Mouse (Mus musculus) CH12.LX (cell line): Measurements from ENCODE around the gene Wdfy2.

Source experiments
- CTCF ChIP-seq, 2 experiments: IDR thresholded peaks in 1 of 2; conservative IDR thresholded peaks in 1 of 2; 2 replicates each; pipeline ENCODE4 v1.5.1; 2011 to 2012; ENCODE audit warnings: low read depth in 2 of 2, low read length in 2 of 2, improper control_type of control experiment in 1 of 2, inconsistent platforms in 1 of 2, mild to moderate bottlenecking in 1 of 2, moderate library complexity in 1 of 2
- E2F4 ChIP-seq: IDR thresholded peaks from 2 replicates; pipeline ENCODE4 v1.6.1; 2011; ENCODE audit warnings: low read depth, low read length, improper control_type of control experiment; ENCODE audit not compliant: insufficient replicate concordance
- EP300 ChIP-seq: IDR thresholded peaks from 2 replicates; pipeline ENCODE4 v1.6.1; 2011; ENCODE audit warnings: low read length, improper control_type of control experiment
- MXI1 ChIP-seq: IDR thresholded peaks from 2 replicates; pipeline ENCODE4 v1.6.1; 2011; ENCODE audit warnings: mild to moderate bottlenecking, low read depth, low read length, improper control_type of control experiment
- POLR2A ChIP-seq: IDR thresholded peaks from 2 replicates; pipeline ENCODE4 v1.6.1; 2011; ENCODE audit warnings: low read depth, mild to moderate bottlenecking, improper control_type of control experiment, low read length
- POLR2AphosphoS2 ChIP-seq: IDR thresholded peaks from 2 replicates; pipeline ENCODE4 v1.6.1; 2011; ENCODE audit warnings: low read depth, low read length, improper control_type of control experiment
- RAD21 ChIP-seq: IDR thresholded peaks from 2 replicates; pipeline ENCODE4 v1.6.1; 2011; ENCODE audit warnings: low read depth, mild to moderate bottlenecking, low read length, improper control_type of control experiment, moderate library complexity
- TCF12 ChIP-seq: IDR thresholded peaks from 2 replicates; pipeline ENCODE4 v1.6.1; 2014; ENCODE audit warnings: low read depth, mild to moderate bottlenecking, inconsistent platforms, low read length, improper control_type of control experiment
- USF1 ChIP-seq: IDR thresholded peaks from 2 replicates; pipeline ENCODE4 v1.6.1; 2014; ENCODE audit warnings: low read depth, mild to moderate bottlenecking, inconsistent platforms, low read length, improper control_type of control experiment
- ZC3H11A ChIP-seq: IDR thresholded peaks from 2 replicates; pipeline ENCODE4 v1.6.1; 2012; ENCODE audit warnings: low read depth, mild to moderate bottlenecking, inconsistent platforms, low read length, improper control_type of control experiment
- ZKSCAN1 ChIP-seq: IDR thresholded peaks from 2 replicates; pipeline ENCODE4 v1.6.1; 2012; ENCODE audit warnings: low read depth, inconsistent platforms, low read length, improper control_type of control experiment, borderline replicate concordance

DNA sequence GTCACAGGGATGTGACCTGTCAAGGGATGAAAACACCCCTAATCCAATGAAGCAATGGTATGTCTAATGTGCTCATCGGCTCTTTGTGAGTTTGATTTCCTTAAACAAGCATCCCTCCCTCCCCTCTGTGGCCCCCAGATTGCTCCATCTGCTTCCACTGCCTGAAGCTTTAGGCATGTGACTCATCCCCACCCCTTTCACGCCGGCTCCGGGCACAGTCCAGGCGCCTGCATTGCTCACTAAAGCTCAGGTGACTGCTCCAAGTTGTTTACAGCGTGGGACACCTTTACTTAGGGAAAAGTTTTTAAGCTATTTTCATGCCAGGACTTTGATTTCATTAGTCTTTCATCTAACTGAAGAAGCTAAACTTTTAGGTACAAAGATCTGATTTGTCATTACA lies 22.9 kb upstream of the Wdfy2 start:
- TF ChIP-seq TCF12 (no peak), ZC3H11A (no peak), CTCF (conservative IDR thresholded peaks at IDR 0.05 in 1 of 2, IDR thresholded peaks at IDR 0.05 in 1 of 2; ENCODE audit: low read depth in 2 of 2, low read length in 2 of 2) (no peak), E2F4 (no peak), POLR2AphosphoS2 (no peak), RAD21 (no peak), USF1 (no peak), MXI1 (no peak), EP300 (no peak), POLR2A (no peak), ZKSCAN1 (no peak)
